Mouse (Mus musculus): ENCODE results near the gene 2610318N02Rik. TPM values are rescaled to one million over a fixed set of nuclear protein-coding genes. Genes with fewer than 3 reads are reported as not detected.
"Not testable (repeated sequence)": the region's sequence is repeated elsewhere in the genome, so short reads cannot be mapped to it uniquely, and the experiment has no call there.

Gene 2610318N02Rik
- 25.5 and 35.5 TPM in 2 replicates for polyA plus RNA-seq (2014; fragmentation: Nextera tagmentation; extraction: Ambion mirVana)

DNA sequence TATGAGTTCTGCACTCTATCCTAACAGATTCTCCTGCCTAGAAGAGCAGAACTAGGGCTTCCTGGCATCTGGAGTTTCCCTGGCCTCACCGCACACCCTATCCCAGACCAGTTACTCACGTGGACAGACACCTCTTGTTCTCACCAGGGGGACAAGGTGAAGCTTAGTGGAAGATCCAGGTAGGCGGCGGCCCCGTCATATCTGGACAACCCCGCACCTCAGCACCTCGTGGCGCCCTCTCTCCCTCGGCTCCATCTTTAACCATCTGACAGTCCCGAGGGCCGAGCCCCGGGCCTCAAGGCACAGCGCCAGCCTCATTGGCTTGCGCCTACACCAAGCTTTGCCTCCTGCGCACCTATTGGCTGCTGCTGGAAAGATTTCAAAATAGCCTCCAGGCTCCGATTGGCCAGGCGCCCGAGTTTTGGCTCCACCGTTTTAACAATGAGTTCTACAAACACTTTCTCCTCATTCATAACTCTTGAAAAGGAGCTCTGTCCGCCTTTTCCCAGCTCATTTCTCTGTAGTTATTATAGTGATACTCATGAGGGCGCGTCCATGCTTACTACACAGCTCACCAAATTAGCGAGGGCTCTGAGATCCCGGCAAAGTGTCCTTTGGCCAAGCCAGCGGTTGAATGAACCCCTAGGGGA, at the start of gene 2610318N02Rik:
TSS of gene 2610318N02Rik (minus strand) at position 297 of the 650 bp plus-strand sequence.
- peak within 1 kb of the TSS; percentile 34; the same call in 1 of the 2 replicates for H3K27ac ChIP-seq (ENCODE audit: low read length)
- no peaks in the 10 kb centered on the region for H3K9me3 ChIP-seq (ENCODE audit: control insufficient read depth, low read depth, low read length)
- H3K4me3 ChIP-seq (ENCODE audit: low read depth, low read length) = peak within 1 kb of the TSS; percentile 57
- WGBS = under 1% methylated on average over 25 of the region's 25 CpGs
- no peaks in the 10 kb centered on the region for H3K27me3 ChIP-seq (ENCODE audit: control insufficient read depth, insufficient read depth, low read length)
- peak within 1 kb of the TSS; percentile 63 for H3K4me2 ChIP-seq (replicated peaks; ENCODE audit: low read depth, low read length)
- peak; percentile 95 for ATAC-seq (ENCODE audit: insufficient number of reproducible peaks, insufficient read depth, low FRiP score, low read depth)
- H3K36me3 ChIP-seq (ENCODE audit: control insufficient read depth, insufficient read depth, low read length) = peaks cover 3% of the 10 kb centered on the region; the same call in 1 of the 2 replicates
- H3K9ac ChIP-seq (replicated peaks; ENCODE audit: low read depth, low read length) = peak within 1 kb of the TSS; percentile 57
- peaks cover 13% of the 10 kb centered on the region; the same call in 1 of the 2 replicates for H3K4me1 ChIP-seq (ENCODE audit: control insufficient read depth, insufficient read depth, low read length)

DNA sequence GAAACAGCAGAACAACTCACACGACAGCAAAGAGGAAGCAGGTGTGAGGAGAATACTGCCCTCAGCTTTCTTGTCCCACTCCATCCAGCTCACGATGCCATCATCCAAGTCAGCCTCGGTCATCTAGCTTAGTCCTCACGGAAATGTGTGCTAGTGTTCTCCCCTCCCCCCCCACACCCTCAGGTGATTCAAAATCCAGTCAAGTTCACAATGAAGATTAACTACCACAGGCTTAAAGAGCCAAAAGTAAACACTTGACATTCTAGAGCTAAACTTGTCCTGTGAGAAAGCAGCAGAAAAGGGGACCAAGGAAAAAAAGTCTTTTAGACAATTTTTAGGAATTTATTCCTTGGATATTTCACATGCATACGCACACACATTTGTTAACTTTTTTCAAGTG, 43.1 kb upstream of the 2610318N02Rik start:
- no peaks in the 10 kb centered on the region for H3K27me3 ChIP-seq (ENCODE audit: control insufficient read depth, insufficient read depth, low read length)
- H3K36me3 ChIP-seq (ENCODE audit: control insufficient read depth, insufficient read depth, low read length) = peaks cover 33% of the 10 kb centered on the region; the same call in 1 of the 2 replicates
- H3K27ac ChIP-seq (ENCODE audit: low read length) = no peak overlapping the region
- no peak overlapping the region for H3K9ac ChIP-seq (replicated peaks; ENCODE audit: low read depth, low read length)
- ATAC-seq (ENCODE audit: insufficient number of reproducible peaks, insufficient read depth, low FRiP score, low read depth) = no peak
- WGBS = 73% methylated on average over 5 of the region's 5 CpGs
- no peaks in the 10 kb centered on the region for H3K4me1 ChIP-seq (ENCODE audit: control insufficient read depth, insufficient read depth, low read length)
- H3K9me3 ChIP-seq (ENCODE audit: control insufficient read depth, low read depth, low read length) = no peaks in the 10 kb centered on the region
- no peak overlapping the region for H3K4me2 ChIP-seq (replicated peaks; ENCODE audit: low read depth, low read length)
- no peak overlapping the region for H3K4me3 ChIP-seq (ENCODE audit: low read depth, low read length)

DNA sequence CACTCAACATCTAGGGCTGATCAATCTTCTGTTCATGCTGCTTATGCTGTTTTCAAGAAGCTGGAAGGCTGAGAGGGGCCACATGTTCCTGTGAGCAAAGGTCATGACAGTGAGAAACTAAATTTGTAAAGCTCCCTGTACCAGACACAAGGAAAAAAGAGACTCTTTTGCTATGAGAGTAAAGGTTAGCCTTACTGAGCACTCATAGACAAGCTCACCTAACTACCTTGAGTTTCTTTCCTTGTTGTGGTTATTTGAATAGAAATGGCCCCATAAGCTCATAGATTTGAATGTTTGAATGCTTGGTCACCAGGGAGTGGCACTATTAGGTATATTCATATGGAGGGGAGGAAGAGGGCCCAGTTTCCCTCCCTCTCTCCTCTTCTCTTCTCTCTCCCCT, 42.2 kb upstream of the 2610318N02Rik start:
- no peak overlapping the region for H3K4me2 ChIP-seq (replicated peaks; ENCODE audit: low read depth, low read length)
- no peak for ATAC-seq (ENCODE audit: insufficient number of reproducible peaks, insufficient read depth, low FRiP score, low read depth)
- no peaks in the 10 kb centered on the region for H3K9me3 ChIP-seq (ENCODE audit: control insufficient read depth, low read depth, low read length)
- H3K36me3 ChIP-seq (ENCODE audit: control insufficient read depth, insufficient read depth, low read length) = peaks cover 24% of the 10 kb centered on the region; the same call in 1 of the 2 replicates
- no peaks in the 10 kb centered on the region for H3K4me1 ChIP-seq (ENCODE audit: control insufficient read depth, insufficient read depth, low read length)
- no peaks in the 10 kb centered on the region for H3K27me3 ChIP-seq (ENCODE audit: control insufficient read depth, insufficient read depth, low read length)
- H3K4me3 ChIP-seq (ENCODE audit: low read depth, low read length) = no peak overlapping the region
- H3K9ac ChIP-seq (replicated peaks; ENCODE audit: low read depth, low read length) = no peak overlapping the region
- H3K27ac ChIP-seq (ENCODE audit: low read length) = no peak overlapping the region

DNA sequence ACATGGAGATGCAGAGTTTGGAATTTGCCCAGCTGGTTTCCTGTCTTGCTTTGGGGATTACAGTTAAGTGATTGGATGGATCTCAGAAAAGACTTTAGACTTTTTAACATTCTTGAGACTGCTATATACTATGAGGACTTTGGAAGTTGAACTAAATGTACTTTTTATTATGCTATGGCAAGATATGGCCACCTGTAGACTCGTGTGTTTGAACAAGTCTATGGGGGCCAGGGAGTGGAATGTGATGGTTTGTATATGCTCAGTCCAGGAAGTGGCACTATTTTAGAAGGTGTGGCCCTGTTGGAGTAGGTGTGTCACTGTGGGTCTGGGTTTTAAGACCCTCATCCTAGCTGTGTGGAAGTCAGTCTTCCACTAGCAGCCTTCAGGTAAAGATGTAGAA, 40.5 kb upstream of the 2610318N02Rik start:
- H3K27me3 ChIP-seq (ENCODE audit: control insufficient read depth, insufficient read depth, low read length); H3K27ac ChIP-seq (ENCODE audit: low read length); ATAC-seq (ENCODE audit: insufficient number of reproducible peaks, insufficient read depth, low FRiP score, low read depth); H3K9me3 ChIP-seq (ENCODE audit: control insufficient read depth, low read depth, low read length); H3K4me1 ChIP-seq (ENCODE audit: control insufficient read depth, insufficient read depth, low read length); H3K9ac ChIP-seq (replicated peaks; ENCODE audit: low read depth, low read length); H3K4me3 ChIP-seq (ENCODE audit: low read depth, low read length); H3K4me2 ChIP-seq (replicated peaks; ENCODE audit: low read depth, low read length): not testable (repeated sequence)
- H3K36me3 ChIP-seq (ENCODE audit: control insufficient read depth, insufficient read depth, low read length) = peaks cover 22% of the 10 kb centered on the region; the same call in 1 of the 2 replicates
- WGBS = 77% methylated on average over 1 of the region's 1 CpGs

DNA sequence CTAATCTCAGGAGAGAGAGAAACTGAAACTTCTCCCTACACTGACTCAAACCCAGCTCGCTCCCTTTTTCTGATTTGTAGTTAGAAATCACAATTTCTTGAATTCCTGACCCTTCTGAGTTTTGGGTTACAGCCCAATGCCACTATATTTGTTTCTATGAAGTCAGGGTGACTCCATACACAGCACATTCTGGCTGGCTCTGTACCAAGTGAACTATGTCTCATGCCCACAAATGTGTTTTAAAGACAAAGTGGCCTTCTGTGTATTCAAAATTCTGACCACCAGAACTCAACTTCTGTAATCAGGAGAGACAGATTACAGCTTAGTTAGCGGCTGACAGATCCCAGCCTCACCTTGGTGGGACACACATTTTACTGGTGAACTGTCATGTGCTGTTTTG, 29.4 kb upstream of the 2610318N02Rik start:
- H3K9ac ChIP-seq (replicated peaks; ENCODE audit: low read depth, low read length) = no peak overlapping the region
- 88% methylated on average over 2 of the region's 2 CpGs for WGBS
- no peaks in the 10 kb centered on the region for H3K4me1 ChIP-seq (ENCODE audit: control insufficient read depth, insufficient read depth, low read length)
- no peak for ATAC-seq (ENCODE audit: insufficient number of reproducible peaks, insufficient read depth, low FRiP score, low read depth)
- no peaks in the 10 kb centered on the region for H3K9me3 ChIP-seq (ENCODE audit: control insufficient read depth, low read depth, low read length)
- H3K27ac ChIP-seq (ENCODE audit: low read length) = no peak overlapping the region
- no peaks in the 10 kb centered on the region for H3K27me3 ChIP-seq (ENCODE audit: control insufficient read depth, insufficient read depth, low read length)
- H3K4me2 ChIP-seq (replicated peaks; ENCODE audit: low read depth, low read length) = no peak overlapping the region
- no peak overlapping the region for H3K4me3 ChIP-seq (ENCODE audit: low read depth, low read length)
- peaks cover 44% of the 10 kb centered on the region for H3K36me3 ChIP-seq (ENCODE audit: control insufficient read depth, insufficient read depth, low read length)

DNA sequence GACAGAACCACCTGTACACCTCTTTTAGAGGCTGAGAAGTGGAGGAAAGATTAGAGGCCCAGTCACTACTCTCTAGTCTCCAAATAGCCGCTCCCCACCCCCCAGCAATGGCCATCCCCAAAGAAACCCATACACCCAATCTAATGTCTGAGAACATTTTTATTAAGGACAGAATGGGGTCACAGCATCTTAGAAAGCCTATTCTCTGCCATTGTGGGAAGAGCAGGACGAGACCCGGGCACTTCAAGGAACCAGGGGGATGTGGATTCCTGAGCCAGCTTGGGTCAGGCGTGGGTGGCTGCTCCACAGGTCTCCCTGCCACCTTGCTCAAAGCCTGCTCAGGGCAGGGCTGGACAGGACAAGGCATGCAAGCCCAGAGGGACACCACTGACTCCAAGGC, 26.9 kb upstream of the 2610318N02Rik start:
- ATAC-seq (ENCODE audit: insufficient number of reproducible peaks, insufficient read depth, low FRiP score, low read depth) = no peak
- Histone ChIP-seq H3K36me3 (ENCODE audit: control insufficient read depth, insufficient read depth, low read length) (peaks cover 26% of the 10 kb centered on the region), H3K27ac (ENCODE audit: low read length) (no peak overlapping the region), H3K9me3 (ENCODE audit: control insufficient read depth, low read depth, low read length) (no peaks in the 10 kb centered on the region), H3K4me3 (ENCODE audit: low read depth, low read length) (no peak overlapping the region), H3K4me2 (replicated peaks; ENCODE audit: low read depth, low read length) (no peak overlapping the region), H3K27me3 (ENCODE audit: control insufficient read depth, insufficient read depth, low read length) (no peaks in the 10 kb centered on the region), H3K9ac (replicated peaks; ENCODE audit: low read depth, low read length) (no peak overlapping the region), H3K4me1 (ENCODE audit: control insufficient read depth, insufficient read depth, low read length) (peaks cover 10% of the 10 kb centered on the region; the same call in 1 of the 2 replicates)
- WGBS = 96% methylated on average over 4 of the region's 4 CpGs

DNA sequence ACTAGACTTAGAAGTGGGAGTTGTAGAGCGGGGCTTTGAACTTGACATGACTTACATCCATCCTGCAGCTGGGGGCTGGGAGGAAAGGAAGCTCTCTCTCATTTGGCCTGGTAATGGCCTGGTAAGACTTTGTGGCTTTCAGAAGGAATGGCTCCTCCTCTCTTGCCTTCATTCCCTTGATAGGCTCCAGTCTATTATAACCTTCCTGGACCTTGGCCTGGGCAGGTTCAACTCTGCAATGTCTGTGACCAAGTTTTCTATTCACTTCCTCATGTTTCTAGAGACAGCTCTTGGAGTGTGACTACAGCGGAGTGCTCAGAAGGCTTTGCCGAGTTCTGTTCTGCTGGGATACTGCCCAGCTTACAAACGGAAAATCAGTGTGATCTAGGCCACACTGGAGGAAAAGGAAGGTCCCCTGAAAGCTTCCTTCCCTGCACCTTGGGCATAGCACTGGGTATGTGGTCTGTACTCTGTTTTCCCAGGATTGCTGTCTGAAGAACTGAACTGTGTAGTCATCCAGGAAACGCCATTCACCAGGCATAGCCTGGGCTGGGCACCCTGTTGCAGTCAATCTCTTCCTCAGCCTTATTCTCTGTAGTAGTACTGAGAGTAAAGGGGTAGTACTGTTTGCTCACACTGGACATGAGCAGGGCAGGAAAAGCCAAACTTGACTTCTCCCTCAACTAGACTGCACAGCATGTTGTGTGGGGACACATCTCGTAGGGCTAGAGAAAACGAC, 25.7 kb upstream of the 2610318N02Rik start:
- Histone ChIP-seq H3K4me3 (ENCODE audit: low read depth, low read length) (no peak overlapping the region), H3K4me1 (ENCODE audit: control insufficient read depth, insufficient read depth, low read length) (peaks cover 10% of the 10 kb centered on the region; the same call in 1 of the 2 replicates), H3K27ac (ENCODE audit: low read length) (no peak overlapping the region), H3K36me3 (ENCODE audit: control insufficient read depth, insufficient read depth, low read length) (peaks cover 26% of the 10 kb centered on the region), H3K4me2 (replicated peaks; ENCODE audit: low read depth, low read length) (no peak overlapping the region), H3K27me3 (ENCODE audit: control insufficient read depth, insufficient read depth, low read length) (no peaks in the 10 kb centered on the region), H3K9me3 (ENCODE audit: control insufficient read depth, low read depth, low read length) (no peaks in the 10 kb centered on the region), H3K9ac (replicated peaks; ENCODE audit: low read depth, low read length) (no peak overlapping the region)
- 82% methylated on average over 7 of the region's 7 CpGs for WGBS
- ATAC-seq (ENCODE audit: insufficient number of reproducible peaks, insufficient read depth, low FRiP score, low read depth) = no peak

DNA sequence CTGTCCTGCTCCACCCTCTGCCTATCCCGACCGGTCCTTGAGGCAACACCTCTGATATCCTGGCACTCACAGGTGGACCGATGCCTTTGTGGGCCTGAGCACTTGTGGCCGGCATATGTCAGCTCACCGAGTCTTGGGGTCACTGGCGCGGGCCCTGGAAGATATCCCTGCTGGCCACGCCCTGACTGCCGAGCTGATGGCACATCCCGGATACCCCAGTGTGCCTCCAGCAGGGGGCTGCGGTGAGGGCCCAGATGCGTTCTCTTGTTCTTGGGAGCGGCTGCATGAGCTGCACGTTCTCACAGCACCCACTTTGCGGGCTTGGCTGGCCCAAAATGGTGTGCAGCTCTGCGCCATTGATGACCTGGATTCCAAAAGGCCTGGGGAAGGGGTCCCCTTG, 23.1 kb upstream of the 2610318N02Rik start:
- Histone ChIP-seq H3K9me3 (ENCODE audit: control insufficient read depth, low read depth, low read length) (no peaks in the 10 kb centered on the region), H3K4me3 (ENCODE audit: low read depth, low read length) (peak overlapping the region; percentile 52), H3K4me1 (ENCODE audit: control insufficient read depth, insufficient read depth, low read length) (peaks cover 10% of the 10 kb centered on the region; the same call in 1 of the 2 replicates), H3K27ac (ENCODE audit: low read length) (no peak overlapping the region), H3K9ac (replicated peaks; ENCODE audit: low read depth, low read length) (no peak overlapping the region), H3K36me3 (ENCODE audit: control insufficient read depth, insufficient read depth, low read length) (peaks cover 11% of the 10 kb centered on the region; the same call in 1 of the 2 replicates), H3K4me2 (replicated peaks; ENCODE audit: low read depth, low read length) (peak overlapping the region; percentile 99), H3K27me3 (ENCODE audit: control insufficient read depth, insufficient read depth, low read length) (no peaks in the 10 kb centered on the region)
- no peak for ATAC-seq (ENCODE audit: insufficient number of reproducible peaks, insufficient read depth, low FRiP score, low read depth)
- WGBS = 13% methylated on average over 16 of the region's 16 CpGs
